Mouse (Mus musculus): ENCODE data around the gene Igf2bp2. TPM values are rescaled to one million over a fixed set of nuclear protein-coding genes. Genes with fewer than 3 reads are reported as not detected.

Igf2bp2 gene
- polyA plus RNA-seq, 1 experiment from 2014 or later: 116 TPM

Other genes with a start within 250 kb of the Igf2bp2 start
- gene Tmem41a, start 215.7 kb downstream of the Igf2bp2 start, polyA plus RNA-seq (2015; fragmentation: Nextera tagmentation; extraction: Ambion mirVana): 85.2 and 90.8 TPM in 2 replicates
- 23.1 and 24.3 TPM in 2 replicates for gene Liph, start 167.6 kb downstream of the Igf2bp2 start, polyA plus RNA-seq (2015; fragmentation: Nextera tagmentation; extraction: Ambion mirVana)
- gene Senp2, start 153.8 kb downstream of the Igf2bp2 start, polyA plus RNA-seq (2015; fragmentation: Nextera tagmentation; extraction: Ambion mirVana): 32.8 and 36.0 TPM in 2 replicates
- gene Tra2b, start 102.7 kb upstream of the Igf2bp2 start, polyA plus RNA-seq (2015; fragmentation: Nextera tagmentation; extraction: Ambion mirVana): 304 and 336 TPM in 2 replicates

Data from intestine, embryonic 15.5 days (tissue).